Mouse (Mus musculus) CH12.LX (cell line): ENCODE data around the gene Serf2. TPM values are rescaled to one million over a fixed set of nuclear protein-coding genes. Genes with fewer than 3 reads are reported as not detected.

Experiments used
- DNase-seq: peaks from one replicate; pipeline ENCODE4 v3.0.0-alpha.2; 2013; ENCODE audit errors: extremely low read depth
- H3K27ac ChIP-seq: 2 replicates; pipeline ENCODE4 v1.5.1; 2012; ENCODE audit warnings: low read depth, mild to moderate bottlenecking, control low read depth, moderate library complexity; ENCODE audit not compliant: insufficient read depth
- H3K27me3 ChIP-seq: replicated peaks from 2 replicates; pipeline ENCODE3; 2012; ENCODE audit warnings: inconsistent platforms
- H3K36me3 ChIP-seq, 2 experiments: replicated peaks in 1 of 2; 2 replicates each; pipeline versions ENCODE3 to v1.6.1; 2012; ENCODE audit warnings: inconsistent platforms in 1 of 2, low read length in 1 of 2, mild to moderate bottlenecking in 1 of 2, mixed read lengths in 1 of 2, moderate library complexity in 1 of 2; ENCODE audit not compliant: control insufficient read depth in 1 of 2, insufficient read depth in 1 of 2
- H3K4me1 ChIP-seq, 2 experiments: 2 replicates each; pipeline ENCODE4 v1.6.1; 2012; ENCODE audit warnings: inconsistent platforms in 1 of 2, moderate library complexity in 1 of 2; ENCODE audit not compliant: insufficient read depth in 2 of 2, control insufficient read depth in 1 of 2
- H3K4me2 ChIP-seq: 2 replicates; pipeline ENCODE4 v1.6.1; 2012; ENCODE audit warnings: low read depth, mild to moderate bottlenecking, control low read depth; ENCODE audit not compliant: poor library complexity, insufficient read depth, severe bottlenecking
- H3K4me3 ChIP-seq, 3 experiments: fragments of 150-350 bp in 1 of 3; sonication (generic) in 1 of 3; replicated peaks in 1 of 3; 2 replicates each; pipeline versions ENCODE3 to v1.5.1; 2011 to 2012; ENCODE audit warnings: low read depth in 2 of 3, low read length in 2 of 3, mild to moderate bottlenecking in 2 of 3, moderate library complexity in 2 of 3, control low read depth in 1 of 3, improper control_type of control experiment in 1 of 3, inconsistent platforms in 1 of 3, mixed read lengths in 1 of 3; ENCODE audit not compliant: poor library complexity in 1 of 3
- H3K79me2 ChIP-seq: replicated peaks from 2 replicates; pipeline ENCODE4 v1.6.1; 2012; ENCODE audit warnings: mild to moderate bottlenecking, moderate library complexity; ENCODE audit not compliant: control insufficient read depth, poor library complexity, insufficient read depth, severe bottlenecking; ENCODE audit errors: extremely low read depth
- H3K9ac ChIP-seq: 2 replicates; pipeline ENCODE4 v1.6.1; 2012; ENCODE audit warnings: low read depth, mild to moderate bottlenecking, control low read depth, moderate library complexity; ENCODE audit not compliant: insufficient read depth
- H3K9me3 ChIP-seq: replicated peaks from 2 replicates; pipeline ENCODE3; 2012; ENCODE audit warnings: low read length, inconsistent platforms, mixed read lengths
- CHD1 ChIP-seq: IDR thresholded peaks from 2 replicates; pipeline ENCODE4 v1.6.1; 2012; ENCODE audit warnings: low read depth, low read length, improper control_type of control experiment, inconsistent platforms
- CHD2 ChIP-seq: IDR thresholded peaks from 2 replicates; pipeline ENCODE4 v1.6.1; 2011; ENCODE audit warnings: low read length, improper control_type of control experiment
- E2F4 ChIP-seq: IDR thresholded peaks from 2 replicates; pipeline ENCODE4 v1.6.1; 2011; ENCODE audit warnings: low read depth, low read length, improper control_type of control experiment; ENCODE audit not compliant: insufficient replicate concordance
- ELF1 ChIP-seq: IDR thresholded peaks from 2 replicates; pipeline ENCODE4 v1.6.1; 2014; ENCODE audit warnings: low read depth, mild to moderate bottlenecking, inconsistent platforms, low read length, improper control_type of control experiment
- EP300 ChIP-seq: IDR thresholded peaks from 2 replicates; pipeline ENCODE4 v1.6.1; 2011; ENCODE audit warnings: low read length, improper control_type of control experiment
- ETS1 ChIP-seq: conservative IDR thresholded peaks from 2 replicates; pipeline ENCODE4 v1.6.1; 2012; ENCODE audit warnings: low read depth, mild to moderate bottlenecking, inconsistent platforms, low read length, improper control_type of control experiment, moderate library complexity
- GABPA ChIP-seq: IDR thresholded peaks from 2 replicates; pipeline ENCODE4 v1.6.1; 2012; ENCODE audit warnings: low read depth, low read length, improper control_type of control experiment, inconsistent platforms; ENCODE audit not compliant: insufficient replicate concordance
- HCFC1 ChIP-seq: IDR thresholded peaks from 2 replicates; pipeline ENCODE4 v1.6.1; 2012; ENCODE audit warnings: low read depth, mild to moderate bottlenecking, inconsistent platforms, low read length, improper control_type of control experiment
- IRF4 ChIP-seq: IDR thresholded peaks from 2 replicates; pipeline ENCODE4 v1.6.1; 2014; ENCODE audit warnings: low read depth, mild to moderate bottlenecking, inconsistent platforms, low read length, improper control_type of control experiment
- JUND ChIP-seq: conservative IDR thresholded peaks from 2 replicates; pipeline ENCODE4 v1.6.1; 2011; ENCODE audit warnings: low read depth, low read length, improper control_type of control experiment
- MAFK ChIP-seq: IDR thresholded peaks from 2 replicates; pipeline ENCODE4 v1.6.1; 2011; ENCODE audit warnings: low read length, improper control_type of control experiment; ENCODE audit not compliant: insufficient replicate concordance
- MAX ChIP-seq: IDR thresholded peaks from 2 replicates; pipeline ENCODE4 v1.6.1; 2011; ENCODE audit warnings: low read length, improper control_type of control experiment
- MAZ ChIP-seq: IDR thresholded peaks from 2 replicates; pipeline ENCODE4 v1.6.1; 2012; ENCODE audit warnings: low read depth, mild to moderate bottlenecking, inconsistent platforms, low read length, improper control_type of control experiment, moderate library complexity
- MEF2A ChIP-seq: IDR thresholded peaks from 2 replicates; pipeline ENCODE4 v1.6.1; 2014; ENCODE audit warnings: low read depth, mild to moderate bottlenecking, inconsistent platforms, low read length, improper control_type of control experiment, borderline replicate concordance
- MXI1 ChIP-seq: IDR thresholded peaks from 2 replicates; pipeline ENCODE4 v1.6.1; 2011; ENCODE audit warnings: mild to moderate bottlenecking, low read depth, low read length, improper control_type of control experiment
- MYC ChIP-seq: IDR thresholded peaks from 2 replicates; pipeline ENCODE4 v1.6.1; 2011; ENCODE audit warnings: low read depth, mild to moderate bottlenecking, improper control_type of control experiment, low read length
- PAX5 ChIP-seq: IDR thresholded peaks from 2 replicates; pipeline ENCODE4 v1.6.1; 2012; ENCODE audit warnings: low read length, inconsistent platforms, mixed read lengths
- POLR2A ChIP-seq: IDR thresholded peaks from 2 replicates; pipeline ENCODE4 v1.6.1; 2011; ENCODE audit warnings: low read depth, mild to moderate bottlenecking, improper control_type of control experiment, low read length
- POLR2AphosphoS2 ChIP-seq: IDR thresholded peaks from 2 replicates; pipeline ENCODE4 v1.6.1; 2011; ENCODE audit warnings: low read depth, low read length, improper control_type of control experiment
- RAD21 ChIP-seq: IDR thresholded peaks from 2 replicates; pipeline ENCODE4 v1.6.1; 2011; ENCODE audit warnings: low read depth, mild to moderate bottlenecking, low read length, improper control_type of control experiment, moderate library complexity
- RCOR1 ChIP-seq: conservative IDR thresholded peaks from 2 replicates; pipeline ENCODE4 v1.6.1; 2012; ENCODE audit warnings: low read depth, mild to moderate bottlenecking, inconsistent platforms, low read length, improper control_type of control experiment
- SIN3A ChIP-seq: IDR thresholded peaks from 2 replicates; pipeline ENCODE4 v1.6.1; 2012; ENCODE audit warnings: low read length, improper control_type of control experiment, inconsistent platforms
- TBP ChIP-seq: conservative IDR thresholded peaks from 2 replicates; pipeline ENCODE4 v1.6.1; 2011; ENCODE audit warnings: low read depth, low read length, improper control_type of control experiment
- UBTF ChIP-seq: IDR thresholded peaks from 2 replicates; pipeline ENCODE4 v1.6.1; 2012; ENCODE audit warnings: low read depth, mild to moderate bottlenecking, inconsistent platforms, low read length, improper control_type of control experiment, moderate library complexity
- USF2 ChIP-seq: conservative IDR thresholded peaks from 2 replicates; pipeline ENCODE4 v1.6.1; 2011; ENCODE audit warnings: low read depth, low read length, improper control_type of control experiment
- ZC3H11A ChIP-seq: IDR thresholded peaks from 2 replicates; pipeline ENCODE4 v1.6.1; 2012; ENCODE audit warnings: low read depth, mild to moderate bottlenecking, inconsistent platforms, low read length, improper control_type of control experiment
- ZMIZ1 ChIP-seq: IDR thresholded peaks from 2 replicates; pipeline ENCODE4 v1.6.1; 2012; ENCODE audit warnings: low read depth, mild to moderate bottlenecking, inconsistent platforms, low read length, improper control_type of control experiment
- ZNF384 ChIP-seq: IDR thresholded peaks from 2 replicates; pipeline ENCODE4 v1.6.1; 2012; ENCODE audit warnings: low read depth, low read length, improper control_type of control experiment, inconsistent platforms
- dilution Hi-C: fragments of 300-500 bp; cut with MboI; formaldehyde crosslinking; loops from 2 replicates; pipeline ENCODE4 v1.14.3; 2020; ENCODE audit warnings: low sequenced_read_pairs; ENCODE audit not compliant: extremely low pct_unique_long_range_greater_than_20kb, extremely low pct_ligation_motif_present
- in situ Hi-C: fragments of 300-500 bp; cut with MboI; formaldehyde crosslinking; loops from 3 replicates; pipeline ENCODE4 v1.14.3; 2019; ENCODE audit warnings: low sequenced_read_pairs, low pct_ligation_motif_present, low pct_unique_long_range_greater_than_20kb, mixed read lengths
- polyA plus RNA-seq: library from polyadenylated mRNA; unstranded; fragments of >175 nt; gene quantifications from 2 replicates; pipeline ENCODE4 v1.2.1, GENCODE M21; 2012; ENCODE audit warnings: low read depth; ENCODE audit not compliant: insufficient read length
- total RNA-seq, 2 experiments: library from RNA; depleted of rRNA; stranded (reverse); fragments of 300-350 nt in 1 of 2; fragments of >200 nt in 1 of 2; gene quantifications; 2 replicates each; pipeline ENCODE4 v1.2.3; 2012 to 2014

Gene Serf2
- total and polyA plus RNA-seq, 3 experiments = 116 to 222 (median 164) TPM

DNA sequence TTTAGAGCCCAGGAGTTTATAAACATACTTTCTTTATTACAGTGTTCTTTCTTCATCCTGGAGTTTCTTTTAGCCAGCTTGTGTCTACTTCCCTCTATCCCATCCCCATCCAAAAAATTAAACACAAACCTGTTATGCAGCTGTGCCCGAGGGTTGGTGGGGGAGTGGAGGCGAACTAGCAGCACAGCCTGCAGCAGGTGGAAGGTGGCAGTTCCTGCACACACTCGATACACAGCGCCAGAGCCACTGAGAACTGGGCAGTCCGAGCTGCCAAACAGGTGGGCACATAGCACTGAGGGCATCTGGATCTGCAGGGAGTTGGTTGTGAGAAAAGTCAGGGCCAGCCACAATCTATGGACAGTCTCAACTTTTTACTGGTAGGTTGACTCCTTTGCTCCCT lies 6.5 kb downstream of the Serf2 start:
- Histone ChIP-seq H3K36me3 (peaks cover 12 to 56% of the 10 kb centered on the region in 2 experiments), H3K27ac (no peak overlapping the region), H3K9ac (no peak overlapping the region), H3K9me3 (no peaks in the 10 kb centered on the region), H3K79me2 (peaks cover 2% of the 10 kb centered on the region; the same call in 1 of the 2 replicates), H3K27me3 (no peaks in the 10 kb centered on the region), H3K4me3 (no peak overlapping the region), H3K4me1 (peaks cover under 1 to 29% of the 10 kb centered on the region in 2 experiments), H3K4me2 (no peak overlapping the region)
- in situ Hi-C loops = no loop called here
- no peak for DNase-seq
- dilution Hi-C loops = no loop called here
- TF ChIP-seq ZC3H11A (no peak), JUND (no peak), CHD1 (no peak), ZNF384 (no peak), RAD21 (no peak), PAX5 (no peak), MYC (no peak), ETS1 (no peak), USF2 (no peak), MEF2A (no peak), MAX (no peak), UBTF (no peak), ZMIZ1 (no peak), MXI1 (no peak), SIN3A (no peak), IRF4 (no peak), POLR2A (no peak), POLR2AphosphoS2 (no peak)

GRCm38 (mm10) chr2:121456692-121457642 lies 8.0 kb downstream of the Serf2 start, which contains the start of gene Serinc4:
Serinc4 (minus strand) TSS chr2:121456781.
- Histone ChIP-seq H3K27me3 (no peaks in the 10 kb centered on the region), H3K79me2 (0 out of 2 replicates have a peak, but pooled peaks cover 2% of the 10 kb centered on the region), H3K4me2 (peak within 1 kb of the TSS; percentile 80), H3K9me3 (no peaks in the 10 kb centered on the region), H3K4me3 (peak within 1 kb of the TSS; percentile 72 to 97 (median 86)), H3K9ac (peak within 1 kb of the TSS; percentile 81), H3K27ac (peak within 1 kb of the TSS; percentile 52), H3K36me3 (peaks cover 12 to 51% of the 10 kb centered on the region in 2 experiments), H3K4me1 (peaks cover 0 to 21% of the 10 kb centered on the region in 2 experiments; a peak in 2 of 4 replicates)
- dilution Hi-C loops = no loop called here
- in situ Hi-C loops = no loop called here
- peak; percentile 92 for DNase-seq
- TF ChIP-seq MAX (peak; percentile 89), POLR2A (peak; percentile 94), MAZ (no peak), USF2 (no peak), E2F4 (0 out of 2 replicates have a peak, but pooled peaks have one; percentile 5), RCOR1 (no peak), GABPA (no peak), HCFC1 (peak; percentile 78), CHD2 (no peak), SIN3A (peak; percentile 81), ZNF384 (no peak), RAD21 (no peak), TBP (peak; percentile 60; the same call in 1 of the 2 replicates), MAFK (no peak), CHD1 (no peak), MEF2A (no peak; the same call in 1 of the 2 replicates), ETS1 (no peak), EP300 (no peak), ELF1 (peak; percentile 87), MXI1 (peak; percentile 80; the same call in 1 of the 2 replicates), MYC (peak; percentile 89), PAX5 (no peak), ZMIZ1 (peak; percentile 91)
